Mouse (Mus musculus): ENCODE results near the gene Glis2. TPM values are rescaled to one million over a fixed set of nuclear protein-coding genes. Genes with fewer than 3 reads are reported as not detected.

Glis2 gene
- polyA plus RNA-seq, 1 experiment from 2014 or later = 31.0 TPM

GRCm38 (mm10) chr16:4603453-4603837 is 8.9 kb downstream of the Glis2 start:
- Histone ChIP-seq H3K36me3 (ENCODE audit: control insufficient read depth, insufficient read depth, low read length) (no peaks in the 10 kb centered on the region), H3K9ac (replicated peaks; ENCODE audit: low read depth, low read length) (no peak overlapping the region), H3K27me3 (ENCODE audit: control insufficient read depth, insufficient read depth, low read length) (no peaks in the 10 kb centered on the region), H3K4me1 (ENCODE audit: control insufficient read depth, insufficient read depth, low read length) (peaks cover 86% of the 10 kb centered on the region), H3K27ac (ENCODE audit: low read length) (peak overlapping the region; percentile 78; the same call in 1 of the 2 replicates), H3K4me3 (ENCODE audit: low read depth, low read length) (no peak overlapping the region), H3K9me3 (ENCODE audit: control insufficient read depth, low read depth, low read length) (no peaks in the 10 kb centered on the region), H3K4me2 (replicated peaks; ENCODE audit: low read depth, low read length) (0 out of 2 replicates have a peak overlapping the region, but pooled peaks have one; percentile 10)
- 52% methylated on average over 1 of the region's 1 CpGs for WGBS
- ATAC-seq (ENCODE audit: insufficient number of reproducible peaks, insufficient read depth, low FRiP score, low read depth) = 0 out of 2 replicates have a peak, but pooled peaks have one; percentile 0

- Histone ChIP-seq H3K4me1 (ENCODE audit: control insufficient read depth, insufficient read depth, low read length) (peaks cover 77% of the 10 kb centered on the region), H3K4me3 (ENCODE audit: low read depth, low read length) (no peak overlapping the region), H3K4me2 (replicated peaks; ENCODE audit: low read depth, low read length) (0 out of 2 replicates have a peak overlapping the region, but pooled peaks have one; percentile 7), H3K27ac (ENCODE audit: low read length) (peak overlapping the region; percentile 78; the same call in 1 of the 2 replicates), H3K27me3 (ENCODE audit: control insufficient read depth, insufficient read depth, low read length) (no peaks in the 10 kb centered on the region), H3K9me3 (ENCODE audit: control insufficient read depth, low read depth, low read length) (no peaks in the 10 kb centered on the region), H3K9ac (replicated peaks; ENCODE audit: low read depth, low read length) (no peak overlapping the region), H3K36me3 (ENCODE audit: control insufficient read depth, insufficient read depth, low read length) (peaks cover 7% of the 10 kb centered on the region; the same call in 1 of the 2 replicates)
- 59% methylated on average over 11 of the region's 11 CpGs for WGBS
- no peak for ATAC-seq (ENCODE audit: insufficient number of reproducible peaks, insufficient read depth, low FRiP score, low read depth)
Measured at GRCm38 (mm10) chr16:4604293-4604837, 9.9 kb downstream of the Glis2 start.

GRCm38 (mm10) chr16:4605514-4606131 is 11.1 kb downstream of the Glis2 start:
- H3K4me1 ChIP-seq (ENCODE audit: control insufficient read depth, insufficient read depth, low read length) = peaks cover 66% of the 10 kb centered on the region
- H3K9ac ChIP-seq (replicated peaks; ENCODE audit: low read depth, low read length) = no peak overlapping the region
- no peaks in the 10 kb centered on the region for H3K27me3 ChIP-seq (ENCODE audit: control insufficient read depth, insufficient read depth, low read length)
- H3K4me2 ChIP-seq (replicated peaks; ENCODE audit: low read depth, low read length) = no peak overlapping the region
- no peaks in the 10 kb centered on the region for H3K9me3 ChIP-seq (ENCODE audit: control insufficient read depth, low read depth, low read length)
- H3K4me3 ChIP-seq (ENCODE audit: low read depth, low read length) = no peak overlapping the region
- no peak for ATAC-seq (ENCODE audit: insufficient number of reproducible peaks, insufficient read depth, low FRiP score, low read depth)
- H3K27ac ChIP-seq (ENCODE audit: low read length) = peak overlapping the region; percentile 29; the same call in 1 of the 2 replicates
- WGBS = 51% methylated on average over 13 of the region's 13 CpGs
- H3K36me3 ChIP-seq (ENCODE audit: control insufficient read depth, insufficient read depth, low read length) = peaks cover 12% of the 10 kb centered on the region; the same call in 1 of the 2 replicates

GRCm38 (mm10) chr16:4606431-4607084 is 12.0 kb downstream of the Glis2 start:
- Histone ChIP-seq H3K36me3 (ENCODE audit: control insufficient read depth, insufficient read depth, low read length) (peaks cover 19% of the 10 kb centered on the region), H3K4me3 (ENCODE audit: low read depth, low read length) (no peak overlapping the region), H3K27ac (ENCODE audit: low read length) (peak overlapping the region; percentile 24; the same call in 1 of the 2 replicates), H3K4me2 (replicated peaks; ENCODE audit: low read depth, low read length) (no peak overlapping the region), H3K4me1 (ENCODE audit: control insufficient read depth, insufficient read depth, low read length) (peaks cover 57% of the 10 kb centered on the region), H3K9ac (replicated peaks; ENCODE audit: low read depth, low read length) (no peak overlapping the region), H3K9me3 (ENCODE audit: control insufficient read depth, low read depth, low read length) (no peaks in the 10 kb centered on the region), H3K27me3 (ENCODE audit: control insufficient read depth, insufficient read depth, low read length) (no peaks in the 10 kb centered on the region)
- WGBS = 25% methylated on average over 5 of the region's 5 CpGs
- no peak for ATAC-seq (ENCODE audit: insufficient number of reproducible peaks, insufficient read depth, low FRiP score, low read depth)

GRCm38 (mm10) chr16:4607818-4608531 is 13.5 kb downstream of the Glis2 start:
- no peaks in the 10 kb centered on the region for H3K9me3 ChIP-seq (ENCODE audit: control insufficient read depth, low read depth, low read length)
- no peak overlapping the region for H3K4me3 ChIP-seq (ENCODE audit: low read depth, low read length)
- H3K9ac ChIP-seq (replicated peaks; ENCODE audit: low read depth, low read length) = no peak overlapping the region
- peaks cover 47% of the 10 kb centered on the region for H3K4me1 ChIP-seq (ENCODE audit: control insufficient read depth, insufficient read depth, low read length)
- WGBS = 39% methylated on average over 9 of the region's 9 CpGs
- no peak for ATAC-seq (ENCODE audit: insufficient number of reproducible peaks, insufficient read depth, low FRiP score, low read depth)
- no peak overlapping the region for H3K27ac ChIP-seq (ENCODE audit: low read length)
- H3K36me3 ChIP-seq (ENCODE audit: control insufficient read depth, insufficient read depth, low read length) = peaks cover 32% of the 10 kb centered on the region
- no peaks in the 10 kb centered on the region for H3K27me3 ChIP-seq (ENCODE audit: control insufficient read depth, insufficient read depth, low read length)
- H3K4me2 ChIP-seq (replicated peaks; ENCODE audit: low read depth, low read length) = no peak overlapping the region

GRCm38 (mm10) chr16:4608532-4609059 is 14.1 kb downstream of the Glis2 start:
- WGBS = 84% methylated on average over 19 of the region's 19 CpGs
- Histone ChIP-seq H3K36me3 (ENCODE audit: control insufficient read depth, insufficient read depth, low read length) (peaks cover 38% of the 10 kb centered on the region), H3K27ac (ENCODE audit: low read length) (no peak overlapping the region), H3K4me2 (replicated peaks; ENCODE audit: low read depth, low read length) (no peak overlapping the region), H3K4me1 (ENCODE audit: control insufficient read depth, insufficient read depth, low read length) (peaks cover 40% of the 10 kb centered on the region), H3K27me3 (ENCODE audit: control insufficient read depth, insufficient read depth, low read length) (no peaks in the 10 kb centered on the region), H3K9ac (replicated peaks; ENCODE audit: low read depth, low read length) (no peak overlapping the region), H3K4me3 (ENCODE audit: low read depth, low read length) (no peak overlapping the region), H3K9me3 (ENCODE audit: control insufficient read depth, low read depth, low read length) (no peaks in the 10 kb centered on the region)
- ATAC-seq (ENCODE audit: insufficient number of reproducible peaks, insufficient read depth, low FRiP score, low read depth) = no peak

- Histone ChIP-seq H3K27ac (ENCODE audit: low read length) (no peak overlapping the region), H3K4me1 (ENCODE audit: control insufficient read depth, insufficient read depth, low read length) (peaks cover 15% of the 10 kb centered on the region), H3K9me3 (ENCODE audit: control insufficient read depth, low read depth, low read length) (no peaks in the 10 kb centered on the region), H3K9ac (replicated peaks; ENCODE audit: low read depth, low read length) (no peak overlapping the region), H3K4me2 (replicated peaks; ENCODE audit: low read depth, low read length) (no peak overlapping the region), H3K36me3 (ENCODE audit: control insufficient read depth, insufficient read depth, low read length) (peaks cover 57% of the 10 kb centered on the region), H3K4me3 (ENCODE audit: low read depth, low read length) (no peak overlapping the region), H3K27me3 (ENCODE audit: control insufficient read depth, insufficient read depth, low read length) (no peaks in the 10 kb centered on the region)
- WGBS = 94% methylated on average over 5 of the region's 5 CpGs
- ATAC-seq (ENCODE audit: insufficient number of reproducible peaks, insufficient read depth, low FRiP score, low read depth) = no peak
Measured at GRCm38 (mm10) chr16:4611193-4611592, 16.7 kb downstream of the Glis2 start.

- ATAC-seq (ENCODE audit: insufficient number of reproducible peaks, insufficient read depth, low FRiP score, low read depth) = no peak
- WGBS = 92% methylated on average over 7 of the region's 7 CpGs
Measured at GRCm38 (mm10) chr16:4611676-4612075, 17.2 kb downstream of the Glis2 start.

More at GRCm38 (mm10) chr16:4611676-4612075, 17.2 kb downstream of the Glis2 start:
- H3K9me3 ChIP-seq (ENCODE audit: control insufficient read depth, low read depth, low read length) = no peaks in the 10 kb centered on the region
- no peak overlapping the region for H3K27ac ChIP-seq (ENCODE audit: low read length)
- peaks cover 10% of the 10 kb centered on the region for H3K4me1 ChIP-seq (ENCODE audit: control insufficient read depth, insufficient read depth, low read length)
- H3K27me3 ChIP-seq (ENCODE audit: control insufficient read depth, insufficient read depth, low read length) = no peaks in the 10 kb centered on the region
- H3K4me3 ChIP-seq (ENCODE audit: low read depth, low read length) = no peak overlapping the region
- peaks cover 57% of the 10 kb centered on the region for H3K36me3 ChIP-seq (ENCODE audit: control insufficient read depth, insufficient read depth, low read length)
- H3K4me2 ChIP-seq (replicated peaks; ENCODE audit: low read depth, low read length) = no peak overlapping the region
- no peak overlapping the region for H3K9ac ChIP-seq (replicated peaks; ENCODE audit: low read depth, low read length)

All from stomach, embryonic 14.5 days (tissue).